In the genomic region with DNA sequence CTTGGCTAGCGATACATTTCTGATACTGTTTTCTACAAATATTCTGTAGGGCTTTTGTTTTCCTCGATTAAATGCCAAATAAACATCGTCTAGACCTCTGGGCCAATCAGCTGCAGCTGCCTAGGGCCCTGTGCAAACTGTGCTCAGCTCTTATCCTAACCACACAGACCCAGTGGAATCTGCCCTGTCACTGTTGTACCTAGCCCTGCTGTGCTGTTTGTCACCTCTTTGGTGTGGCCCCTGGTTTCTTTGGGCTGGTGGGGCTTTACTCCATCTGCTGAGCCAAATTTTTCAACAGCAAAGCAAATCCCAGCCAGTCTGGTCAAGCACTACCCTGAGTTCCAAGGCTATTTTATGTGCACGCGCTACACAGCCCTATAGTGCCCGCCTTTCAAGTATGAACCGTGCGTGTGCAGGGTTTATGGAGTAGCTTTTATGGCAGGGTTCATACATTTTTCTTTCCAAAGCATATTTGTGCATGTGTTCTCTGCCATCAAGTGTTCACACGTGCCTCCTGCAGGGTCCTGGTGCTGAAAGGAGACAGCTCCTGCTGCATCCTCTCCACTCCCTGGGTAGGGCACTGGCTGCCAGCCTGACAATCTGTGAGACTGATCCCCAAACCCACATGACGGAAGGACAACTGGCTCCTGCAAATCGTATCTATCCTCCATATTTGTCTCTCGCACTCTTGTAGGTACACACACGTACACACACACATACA, we compare ENCODE assay signal across 13 mouse cellular contexts. TPM values are rescaled to one million over a fixed set of nuclear protein-coding genes. Genes with fewer than 3 reads are reported as not detected.
DNase-seq lines count a peak whose midpoint lies in the region; ATAC-seq and TF ChIP-seq lines count a peak whose summit lies in the region.
"Had no signal": no experiment of that assay in that cellular context is flagged by ENCODE, and none has a peak within 500 bp of the region (broad histone marks: within the 10 kb centered on the region; RNA-seq: fewer than 3 reads in every experiment).

No protein-coding gene starts in this region.

- WGBS in heart, embryonic 13.5 days: 76% methylated on average over 13 of the region's 13 CpGs
- WGBS in bone marrow, adult 2 months: 56% methylated on average over 13 of the region's 13 CpGs
- 71% methylated on average over 13 of the region's 13 CpGs for WGBS in spleen, adult 2 months

- no peak for TF ChIP-seq POLR2A in bone marrow, adult 2 months (IDR thresholded peaks at IDR 0.05; ENCODE audit: borderline replicate concordance, control insufficient read depth, low read depth, low read length)
- no peak for TF ChIP-seq POLR2A in spleen, adult 2 months (IDR thresholded peaks at IDR 0.05; ENCODE audit: low read depth, low read length)

- H3K9me3 ChIP-seq in heart, embryonic 13.5 days: no peaks in the 10 kb centered on the region
- H3K9me3 ChIP-seq: midbrain, embryonic 13.5 days had no signal

- H3K27ac ChIP-seq in heart, embryonic 13.5 days (replicated peaks): peak overlapping the region; percentile 71
- H3K27ac ChIP-seq in bone marrow, adult 2 months (ENCODE audit: control insufficient read depth, insufficient read depth, low read depth, low read length, poor library complexity): peak overlapping the region; percentile 95
- H3K27ac ChIP-seq in spleen, adult 2 months (ENCODE audit: insufficient read depth, low read length): peak overlapping the region; percentile 33; the same call in 1 of the 2 replicates
- H3K27ac ChIP-seq: midbrain, embryonic 13.5 days had no signal

- no peak for DNase-seq in heart, postnatal 4 days
- no peak for DNase-seq in spleen, adult 2 months (ENCODE audit: low read depth in 1 of 2, low spot score in 2 of 2)
- DNase-seq in ovary, postnatal 14 days (ENCODE audit: low spot score): no peak
- DNase-seq in cerebellum, postnatal 10 days: no peak
- DNase-seq: kidney, postnatal 4 days had no signal

- H3K4me1 ChIP-seq in heart, embryonic 13.5 days: peaks cover 12% of the 10 kb centered on the region
- H3K4me1 ChIP-seq in bone marrow, adult 2 months (ENCODE audit: control insufficient read depth, insufficient read depth, low read length): no peaks in the 10 kb centered on the region; the same call in 1 of the 2 replicates
- H3K4me1 ChIP-seq in spleen, adult 2 months (ENCODE audit: control insufficient read depth, insufficient read depth, insufficient read length): peaks cover 4% of the 10 kb centered on the region; the same call in 1 of the 2 replicates

- H3K9ac ChIP-seq in heart, embryonic 13.5 days: no peak overlapping the region
- H3K9ac ChIP-seq: midbrain, embryonic 13.5 days had no signal

- H3K27me3 ChIP-seq in heart, embryonic 13.5 days (replicated peaks): peaks cover 54% of the 10 kb centered on the region
- H3K27me3 ChIP-seq in spleen, adult 2 months (ENCODE audit: control insufficient read depth, insufficient read depth, low read length): peaks cover 5% of the 10 kb centered on the region

- H3K4me3 ChIP-seq in heart, embryonic 13.5 days: peak overlapping the region; percentile 53
- peak overlapping the region; percentile 73 for H3K4me3 ChIP-seq in bone marrow, adult 2 months (replicated peaks; ENCODE audit: control insufficient read depth, low read depth, low read length)
- H3K4me3 ChIP-seq in spleen, adult 2 months (ENCODE audit: extremely low read depth, insufficient read depth, insufficient read length): no peak overlapping the region

- TF ChIP-seq CTCF in bone marrow, adult 2 months (IDR thresholded peaks at IDR 0.05; ENCODE audit: control insufficient read depth, insufficient read depth, low read length): no peak
- no peak for TF ChIP-seq CTCF in spleen, adult 2 months (IDR thresholded peaks at IDR 0.05; ENCODE audit: extremely low read depth, insufficient read depth, insufficient read length, insufficient replicate concordance)

- peak; percentile 82 for ATAC-seq in heart, embryonic 13.5 days (ENCODE audit: extremely low read depth, insufficient number of reproducible peaks, low FRiP score, low TSS enrichment)
- ATAC-seq in erythroid progenitor cell, adult 5-6 weeks (replicated peaks; ENCODE audit: low FRiP score, poor library complexity, severe bottlenecking): peak; percentile 83
- ATAC-seq in CD4-positive, CD25-positive, alpha-beta regulatory T cell, adult 4 months: no peak
- ATAC-seq: forebrain, embryonic 14.5 days; midbrain, embryonic 13.5 days had no signal

- peak overlapping the region; percentile 86 for H3K4me2 ChIP-seq in heart, embryonic 13.5 days

- no peaks in the 10 kb centered on the region for H3K36me3 ChIP-seq in heart, embryonic 13.5 days
- H3K36me3 ChIP-seq in spleen, adult 2 months (ENCODE audit: control insufficient read depth, insufficient read depth, low read length): no peaks in the 10 kb centered on the region
- H3K36me3 ChIP-seq: midbrain, embryonic 13.5 days had no signal

RNA-seq across cellular contexts. Expression of a gene that starts 1.5 kb away (rescaled TPM):
- 0.68 and 0.96 TPM in 2 replicates for polyA plus RNA-seq in heart, embryonic 13.5 days (2015; fragmentation: Nextera tagmentation; extraction: Ambion mirVana)
- under 1 TPM in 1 of 2 experiments, not detected in 1; 0.23 TPM for total RNA-seq in heart, postnatal 4 days (2021)
- 24.8 and 27.5 TPM in 2 replicates for polyA plus RNA-seq in bone marrow, adult 2 months (2011; ENCODE audit: insufficient read depth, insufficient read length, low replicate concordance, missing spikeins)
- 56.9 and 65.4 TPM in 2 replicates for total RNA-seq in erythroid progenitor cell, adult 5-6 weeks (2015; ENCODE audit: low replicate concordance)
- total RNA-seq in erythroid progenitor cell, adult 5-6 weeks (2017; ENCODE audit: low replicate concordance): 45.0 and 61.1 TPM in 2 replicates
- polyA plus RNA-seq in spleen, adult 2 months (2012; rRNA removed): 4.6 and 8.9 TPM in 2 replicates
- polyA plus RNA-seq in CD4-positive, CD25-positive, alpha-beta regulatory T cell, adult 4 months (2017; shearing (Covaris generic)): not detected
- total RNA-seq: CH12.LX had no signal
- polyA plus RNA-seq: forebrain, embryonic 14.5 days had no signal

RNA-seq across cellular contexts. Expression of a gene that starts 11.5 kb away (rescaled TPM):
- not detected in 2 replicates for polyA plus RNA-seq in heart, embryonic 13.5 days (2015; fragmentation: Nextera tagmentation; extraction: Ambion mirVana)
- total RNA-seq in heart, postnatal 4 days (2021): not detected
- polyA plus RNA-seq in bone marrow, adult 2 months (2011; ENCODE audit: insufficient read depth, insufficient read length, low replicate concordance, missing spikeins): not detected in 2 replicates
- not detected in 2 replicates for total RNA-seq in erythroid progenitor cell, adult 5-6 weeks (2015; ENCODE audit: low replicate concordance)
- total RNA-seq in erythroid progenitor cell, adult 5-6 weeks (2017; ENCODE audit: low replicate concordance): not detected in 2 replicates
- polyA plus RNA-seq in spleen, adult 2 months (2012; rRNA removed): not detected in 2 replicates
- polyA plus RNA-seq in CD4-positive, CD25-positive, alpha-beta regulatory T cell, adult 4 months (2017; shearing (Covaris generic)): not detected
- total RNA-seq: CH12.LX had no signal
- polyA plus RNA-seq: forebrain, embryonic 14.5 days; limb, embryonic 14.5 days; midbrain, embryonic 13.5 days had no signal

RNA-seq across cellular contexts. Expression of a gene that starts 16.8 kb away (rescaled TPM):
- not detected in 2 replicates for polyA plus RNA-seq in heart, embryonic 13.5 days (2015; fragmentation: Nextera tagmentation; extraction: Ambion mirVana)
- total RNA-seq in heart, postnatal 4 days (2021): not detected
- 0.77 TPM in 1 of 2 replicates, not detected in the other for polyA plus RNA-seq in bone marrow, adult 2 months (2011; ENCODE audit: insufficient read depth, insufficient read length, low replicate concordance, missing spikeins)
- total RNA-seq in erythroid progenitor cell, adult 5-6 weeks (2015; ENCODE audit: low replicate concordance): 0.42 TPM in 1 of 2 replicates, not detected in the other
- total RNA-seq in erythroid progenitor cell, adult 5-6 weeks (2017; ENCODE audit: low replicate concordance): 0.77 and 1.9 TPM in 2 replicates
- polyA plus RNA-seq in spleen, adult 2 months (2012; rRNA removed): 0.21 TPM in 1 of 2 replicates, not detected in the other
- polyA plus RNA-seq in CD4-positive, CD25-positive, alpha-beta regulatory T cell, adult 4 months (2017; shearing (Covaris generic)): not detected
- total RNA-seq: CH12.LX had no signal
- polyA plus RNA-seq: forebrain, embryonic 14.5 days; limb, embryonic 14.5 days; midbrain, embryonic 13.5 days had no signal

RNA-seq across cellular contexts. Expression of a gene that starts 25.9 kb away (rescaled TPM):
- polyA plus RNA-seq in heart, embryonic 13.5 days (2015; fragmentation: Nextera tagmentation; extraction: Ambion mirVana): not detected in 2 replicates
- not detected for total RNA-seq in heart, postnatal 4 days (2021)
- polyA plus RNA-seq in bone marrow, adult 2 months (2011; ENCODE audit: insufficient read depth, insufficient read length, low replicate concordance, missing spikeins): not detected in 2 replicates
- total RNA-seq in erythroid progenitor cell, adult 5-6 weeks (2015; ENCODE audit: low replicate concordance): not detected in 2 replicates
- total RNA-seq in erythroid progenitor cell, adult 5-6 weeks (2017; ENCODE audit: low replicate concordance): not detected in 2 replicates
- polyA plus RNA-seq in spleen, adult 2 months (2012; rRNA removed): not detected in 2 replicates
- polyA plus RNA-seq in CD4-positive, CD25-positive, alpha-beta regulatory T cell, adult 4 months (2017; shearing (Covaris generic)): not detected
- total RNA-seq: CH12.LX had no signal
- polyA plus RNA-seq: forebrain, embryonic 14.5 days; limb, embryonic 14.5 days; midbrain, embryonic 13.5 days had no signal

RNA-seq across cellular contexts. Expression of a gene that starts 39.1 kb away (rescaled TPM):
- polyA plus RNA-seq in heart, embryonic 13.5 days (2015; fragmentation: Nextera tagmentation; extraction: Ambion mirVana): not detected in 2 replicates
- total RNA-seq in heart, postnatal 4 days (2021): not detected
- not detected in 2 replicates for polyA plus RNA-seq in bone marrow, adult 2 months (2011; ENCODE audit: insufficient read depth, insufficient read length, low replicate concordance, missing spikeins)
- total RNA-seq in erythroid progenitor cell, adult 5-6 weeks (2015; ENCODE audit: low replicate concordance): not detected in 2 replicates
- total RNA-seq in erythroid progenitor cell, adult 5-6 weeks (2017; ENCODE audit: low replicate concordance): not detected in 2 replicates
- not detected in 2 replicates for polyA plus RNA-seq in spleen, adult 2 months (2012; rRNA removed)
- not detected for polyA plus RNA-seq in CD4-positive, CD25-positive, alpha-beta regulatory T cell, adult 4 months (2017; shearing (Covaris generic))
- total RNA-seq: CH12.LX had no signal
- polyA plus RNA-seq: forebrain, embryonic 14.5 days; limb, embryonic 14.5 days; midbrain, embryonic 13.5 days had no signal

Comparison
In these comparisons a context has a peak if more than half of its experiments do, and no peak if none do; other contexts are left out.
1. H3K27ac ChIP-seq: peak in every context shown above with its lines; median percentile 95 in bone marrow, adult 2 months; 71 in heart, embryonic 13.5 days; 33 in spleen, adult 2 months.